Mouse (Mus musculus) CH12F3 (cell line): ENCODE data around the gene Lkaaear1.

Source experiments
- in situ Hi-C: fragments of 300-500 bp; cut with MboI; formaldehyde crosslinking; loops from 2 replicates; pipeline ENCODE4 v1.14.3; 2020; ENCODE audit warnings: low sequenced_read_pairs

Lkaaear1 gene

GRCm38 (mm10) chr2:181698241-181698640 lies at the start of gene Lkaaear1:
Lkaaear1 (minus strand) TSS chr2:181698442.
- in situ Hi-C loops = no loop called here

GRCm38 (mm10) chr2:181730051-181730450 lies 31.8 kb upstream of the Lkaaear1 start:
- in situ Hi-C loops = no loop called here

- in situ Hi-C loops = no loop called here
Observed at GRCm38 (mm10) chr2:181727659-181728262, 29.5 kb upstream of the Lkaaear1 start.

- in situ Hi-C loops = no loop called here
Observed at GRCm38 (mm10) chr2:181722213-181722612, 24.0 kb upstream of the Lkaaear1 start.

GRCm38 (mm10) chr2:181721200-181721599 lies 23.0 kb upstream of the Lkaaear1 start:
- in situ Hi-C loops = no loop called here

GRCm38 (mm10) chr2:181720061-181720460 lies 21.8 kb upstream of the Lkaaear1 start:
- in situ Hi-C loops = no loop called here

- in situ Hi-C loops = no loop called here
Observed at GRCm38 (mm10) chr2:181716991-181717390, 18.7 kb upstream of the Lkaaear1 start.

GRCm38 (mm10) chr2:181715382-181715781 lies 17.1 kb upstream of the Lkaaear1 start:
- in situ Hi-C loops = no loop called here

GRCm38 (mm10) chr2:181714903-181715326 lies 16.7 kb upstream of the Lkaaear1 start, which contains the start of gene Oprl1:
Oprl1 (plus strand) TSS chr2:181715016.
- in situ Hi-C loops = no loop called here

GRCm38 (mm10) chr2:181713749-181714148 lies 15.5 kb upstream of the Lkaaear1 start:
- in situ Hi-C loops = no loop called here

- in situ Hi-C loops = no loop called here
Observed at GRCm38 (mm10) chr2:181706668-181707067, 8.4 kb upstream of the Lkaaear1 start.

GRCm38 (mm10) chr2:181696801-181697420 lies 1.3 kb downstream of the Lkaaear1 start:
- in situ Hi-C loops = no loop called here

GRCm38 (mm10) chr2:181695776-181696175 lies 2.5 kb downstream of the Lkaaear1 start:
- in situ Hi-C loops = no loop called here

GRCm38 (mm10) chr2:181694581-181694980 lies 3.7 kb downstream of the Lkaaear1 start:
- in situ Hi-C loops = no loop called here

- in situ Hi-C loops = no loop called here
Observed at GRCm38 (mm10) chr2:181693339-181694280, 4.6 kb downstream of the Lkaaear1 start, which contains the start of gene Rgs19. Rgs19 (minus strand) TSS chr2:181693977.

GRCm38 (mm10) chr2:181692304-181692703 lies 5.9 kb downstream of the Lkaaear1 start:
- in situ Hi-C loops = no loop called here

- in situ Hi-C loops = no loop called here
Observed at GRCm38 (mm10) chr2:181691571-181691970, 6.7 kb downstream of the Lkaaear1 start.

GRCm38 (mm10) chr2:181691083-181691482 lies 7.2 kb downstream of the Lkaaear1 start:
- in situ Hi-C loops = no loop called here

GRCm38 (mm10) chr2:181689466-181690160 lies 8.6 kb downstream of the Lkaaear1 start:
- in situ Hi-C loops = no loop called here

GRCm38 (mm10) chr2:181687586-181687985 lies 10.7 kb downstream of the Lkaaear1 start:
- in situ Hi-C loops = no loop called here

- in situ Hi-C loops = no loop called here
Observed at GRCm38 (mm10) chr2:181685686-181686085, 12.6 kb downstream of the Lkaaear1 start.
